Mouse (Mus musculus): ENCODE measurements around the gene Chpf. TPM values are rescaled to one million over a fixed set of nuclear protein-coding genes. Genes with fewer than 3 reads are reported as not detected.

Chpf gene
- total and polyA plus RNA-seq, 3 experiments, result 23.2 to 37.8 (median 25.0) TPM

DNA sequence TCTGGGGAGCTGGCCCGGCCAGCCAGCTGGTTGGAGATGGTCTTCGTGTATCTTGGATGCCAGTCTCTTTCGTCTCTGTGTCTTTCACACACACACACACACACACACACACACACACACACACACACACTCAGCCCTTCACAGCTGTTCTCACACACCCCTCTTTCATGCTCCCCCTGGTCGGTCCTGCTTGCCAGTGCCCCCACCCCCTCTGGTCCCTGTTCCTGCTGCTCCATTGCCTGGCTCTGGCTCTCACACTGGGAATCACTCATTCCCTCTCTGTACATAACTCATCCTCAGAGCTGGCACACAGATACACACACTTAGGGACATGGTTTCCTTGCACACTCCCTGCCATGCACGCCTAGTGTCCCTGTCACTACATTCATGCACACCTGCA, 27.2 kb downstream of the Chpf start:
- H3K27me3 ChIP-seq (ENCODE audit: control insufficient read depth, insufficient read depth, low read length), result peaks cover 21% of the 10 kb centered on the region
- no peak for DNase-seq
- no peaks in the 10 kb centered on the region for H3K36me3 ChIP-seq (ENCODE audit: control insufficient read depth, insufficient read depth, low read length)
- no peak overlapping the region for H3K9ac ChIP-seq (ENCODE audit: low read depth, low read length)
- H3K4me3 ChIP-seq, result no peak overlapping the region
- H3K27ac ChIP-seq, result no peak overlapping the region
- no peaks in the 10 kb centered on the region for H3K79me2 ChIP-seq (replicated peaks; ENCODE audit: control insufficient read depth, insufficient read depth, low read length)
- H3K4me1 ChIP-seq (ENCODE audit: control insufficient read depth, insufficient read depth, low read length), result no peaks in the 10 kb centered on the region
- TF ChIP-seq CTCF (IDR thresholded peaks at IDR 0.05), result no peak
- intact Hi-C loops (cut with DNase I), result no loop called here
- WGBS, result 80% methylated on average over 5 of the region's 5 CpGs

DNA sequence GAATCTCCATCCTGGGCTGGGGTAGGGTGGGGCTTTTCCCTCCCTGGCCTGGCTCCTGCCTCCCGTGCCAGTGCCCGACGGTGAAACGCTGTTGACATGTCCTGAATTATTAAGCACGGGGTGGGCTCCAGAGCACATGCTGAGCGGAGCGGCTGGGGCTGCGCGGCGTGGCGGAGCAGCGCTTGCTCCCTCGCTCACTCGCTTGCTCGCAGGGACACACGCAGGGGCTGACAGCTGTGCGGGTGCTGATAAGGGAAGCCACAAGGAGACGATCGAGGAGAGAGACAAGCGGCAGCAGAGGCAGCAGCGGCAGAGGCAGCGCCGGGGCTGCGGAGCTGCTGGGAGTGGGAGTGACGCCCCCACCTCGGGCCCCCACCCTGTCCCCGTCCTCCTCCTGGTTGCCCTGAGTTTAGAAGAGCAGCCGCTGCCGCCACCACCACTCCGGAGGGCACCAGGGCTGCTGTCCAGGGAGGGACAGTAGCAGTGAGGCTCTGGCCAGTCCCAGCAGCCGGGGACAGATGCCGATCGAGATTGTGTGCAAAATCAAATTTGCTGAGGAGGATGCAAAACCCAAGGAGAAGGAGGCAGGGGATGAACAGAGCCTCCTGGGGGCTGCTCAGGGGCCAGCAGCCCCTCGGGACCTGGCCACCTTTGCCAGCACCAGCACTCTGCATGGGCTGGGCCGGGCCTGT, 28.6 kb downstream of the Chpf start, which contains the start of gene Asic4:
Gene Asic4 (plus strand): TSS at position 123 of the 692 bp plus-strand sequence.
- intact Hi-C loops (cut with DNase I), result no loop called here
- no peak for TF ChIP-seq CTCF (IDR thresholded peaks at IDR 0.05)
- no peak for TF ChIP-seq EP300 (IDR thresholded peaks at IDR 0.05; ENCODE audit: insufficient read depth, low read depth, low read length)
- TF ChIP-seq POLR2A (IDR thresholded peaks at IDR 0.05; ENCODE audit: insufficient read depth, low read depth, low read length), result no peak
- H3K4me3 ChIP-seq, result no peak within 1 kb of the TSS
- no peaks in the 10 kb centered on the region for H3K36me3 ChIP-seq (ENCODE audit: control insufficient read depth, insufficient read depth, low read length)
- DNase-seq, result no peak
- no peaks in the 10 kb centered on the region for H3K4me1 ChIP-seq (ENCODE audit: control insufficient read depth, insufficient read depth, low read length)
- H3K27me3 ChIP-seq (ENCODE audit: control insufficient read depth, insufficient read depth, low read length), result peaks cover 21% of the 10 kb centered on the region
- no peak within 1 kb of the TSS for H3K9ac ChIP-seq (ENCODE audit: low read depth, low read length)
- H3K27ac ChIP-seq, result no peak within 1 kb of the TSS
- H3K79me2 ChIP-seq (replicated peaks; ENCODE audit: control insufficient read depth, insufficient read depth, low read length), result no peaks in the 10 kb centered on the region
- 2% methylated on average over 35 of the region's 35 CpGs for WGBS

DNA sequence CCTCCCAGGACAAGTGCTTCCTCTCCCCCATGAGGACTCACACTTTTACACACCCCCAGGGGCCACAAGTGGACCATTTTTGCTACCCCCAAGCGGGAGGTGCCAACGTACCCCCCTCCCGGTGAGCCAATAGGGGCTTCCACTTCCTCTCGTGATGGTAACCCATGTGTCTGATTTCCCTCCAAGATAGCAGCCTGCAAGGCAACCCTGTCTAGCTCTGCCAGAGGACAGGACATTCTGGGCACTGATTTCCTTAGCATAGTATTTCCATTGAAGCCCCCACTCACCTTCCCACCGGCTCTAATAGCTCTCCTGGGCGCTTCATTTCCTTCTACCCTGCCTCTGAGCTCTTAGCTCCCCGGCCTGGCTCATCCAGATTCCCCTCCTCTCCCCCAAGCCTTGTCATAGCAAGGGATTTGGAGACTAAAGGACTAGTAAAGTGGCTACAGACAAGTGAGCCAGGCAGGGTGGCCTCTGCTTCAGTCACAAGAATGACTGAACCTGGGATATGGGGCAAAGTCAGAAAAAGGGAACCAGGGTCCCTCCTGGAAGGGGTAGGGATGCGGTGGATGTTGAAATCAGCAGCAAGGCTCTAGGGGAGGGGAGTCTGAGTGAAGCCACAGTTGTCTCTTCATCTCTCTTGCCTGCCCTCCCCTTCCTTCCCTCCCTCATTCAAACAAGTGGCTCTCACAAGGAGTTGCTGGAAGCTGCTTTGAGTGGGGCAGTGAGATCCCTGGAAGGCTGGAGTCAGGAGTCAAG, 29.6 kb downstream of the Chpf start:
- Histone ChIP-seq H3K27ac (no peak overlapping the region), H3K36me3 (ENCODE audit: control insufficient read depth, insufficient read depth, low read length) (no peaks in the 10 kb centered on the region), H3K4me1 (ENCODE audit: control insufficient read depth, insufficient read depth, low read length) (no peaks in the 10 kb centered on the region), H3K79me2 (replicated peaks; ENCODE audit: control insufficient read depth, insufficient read depth, low read length) (no peaks in the 10 kb centered on the region), H3K9ac (ENCODE audit: low read depth, low read length) (no peak overlapping the region), H3K4me3 (no peak overlapping the region), H3K27me3 (ENCODE audit: control insufficient read depth, insufficient read depth, low read length) (peaks cover 20% of the 10 kb centered on the region)
- TF ChIP-seq CTCF (IDR thresholded peaks at IDR 0.05) (no peak), EP300 (IDR thresholded peaks at IDR 0.05; ENCODE audit: insufficient read depth, low read depth, low read length) (no peak), POLR2A (IDR thresholded peaks at IDR 0.05; ENCODE audit: insufficient read depth, low read depth, low read length) (no peak)
- no peak for DNase-seq
- 18% methylated on average over 8 of the region's 8 CpGs for WGBS
- intact Hi-C loops (cut with DNase I), result no loop called here

DNA sequence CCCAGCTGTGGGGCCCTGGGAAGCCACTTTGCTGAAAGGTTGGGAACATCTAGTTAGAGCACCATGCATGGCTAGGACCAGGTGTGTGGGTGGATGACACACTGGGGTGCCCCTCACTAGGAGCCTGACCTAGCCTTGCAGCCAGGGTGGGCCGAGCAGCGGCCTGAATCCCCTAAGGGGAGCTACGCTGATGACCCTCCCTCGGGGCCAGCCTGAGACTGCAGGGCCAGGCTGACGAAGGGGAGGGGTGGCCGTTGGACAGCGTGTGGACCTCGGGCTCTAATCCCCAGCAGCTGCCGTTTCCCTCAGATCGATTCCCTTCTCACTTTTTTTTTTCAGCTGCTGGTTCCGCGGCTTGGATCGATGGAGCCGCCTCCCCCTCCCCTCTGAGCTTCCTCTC, 30.2 kb downstream of the Chpf start:
- no peaks in the 10 kb centered on the region for H3K36me3 ChIP-seq (ENCODE audit: control insufficient read depth, insufficient read depth, low read length)
- no peak overlapping the region for H3K9ac ChIP-seq (ENCODE audit: low read depth, low read length)
- TF ChIP-seq CTCF (IDR thresholded peaks at IDR 0.05) (no peak), EP300 (IDR thresholded peaks at IDR 0.05; ENCODE audit: insufficient read depth, low read depth, low read length) (no peak), POLR2A (IDR thresholded peaks at IDR 0.05; ENCODE audit: insufficient read depth, low read depth, low read length) (no peak)
- no peak overlapping the region for H3K27ac ChIP-seq
- no peaks in the 10 kb centered on the region for H3K79me2 ChIP-seq (replicated peaks; ENCODE audit: control insufficient read depth, insufficient read depth, low read length)
- peaks cover 20% of the 10 kb centered on the region for H3K27me3 ChIP-seq (ENCODE audit: control insufficient read depth, insufficient read depth, low read length)
- no peak overlapping the region for H3K4me3 ChIP-seq
- no peak for DNase-seq
- intact Hi-C loops (cut with DNase I), result no loop called here
- WGBS, result 8% methylated on average over 14 of the region's 14 CpGs
- H3K4me1 ChIP-seq (ENCODE audit: control insufficient read depth, insufficient read depth, low read length), result no peaks in the 10 kb centered on the region

DNA sequence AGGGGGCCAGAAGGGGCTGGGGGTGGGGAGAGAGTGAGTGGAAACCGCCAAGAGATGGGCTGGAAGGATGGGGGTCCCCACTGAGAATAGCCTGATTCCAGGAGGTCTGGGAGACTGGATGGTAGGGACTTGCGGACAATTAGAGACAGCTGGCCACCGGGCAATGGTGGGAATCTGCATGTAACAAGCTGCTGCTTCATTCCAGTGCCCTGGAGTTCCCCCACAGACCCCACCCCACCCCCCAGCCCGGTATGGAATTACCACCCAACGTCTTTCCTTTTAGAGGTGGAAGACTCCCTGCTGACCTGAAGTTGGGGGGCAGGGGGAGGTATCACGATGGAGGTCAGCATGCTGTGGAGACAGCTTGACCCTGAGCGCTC, 31.1 kb downstream of the Chpf start:
- H3K9ac ChIP-seq (ENCODE audit: low read depth, low read length), result no peak overlapping the region
- 5% methylated on average over 7 of the region's 7 CpGs for WGBS

More for the DNA sequence above, 31.1 kb downstream of the Chpf start:
- intact Hi-C loops (cut with DNase I), result no loop called here
- no peak for DNase-seq
- no peaks in the 10 kb centered on the region for H3K4me1 ChIP-seq (ENCODE audit: control insufficient read depth, insufficient read depth, low read length)
- no peaks in the 10 kb centered on the region for H3K79me2 ChIP-seq (replicated peaks; ENCODE audit: control insufficient read depth, insufficient read depth, low read length)
- TF ChIP-seq CTCF (IDR thresholded peaks at IDR 0.05) (no peak), EP300 (IDR thresholded peaks at IDR 0.05; ENCODE audit: insufficient read depth, low read depth, low read length) (no peak), POLR2A (IDR thresholded peaks at IDR 0.05; ENCODE audit: insufficient read depth, low read depth, low read length) (no peak)
- H3K36me3 ChIP-seq (ENCODE audit: control insufficient read depth, insufficient read depth, low read length), result no peaks in the 10 kb centered on the region
- H3K27me3 ChIP-seq (ENCODE audit: control insufficient read depth, insufficient read depth, low read length), result peaks cover 20% of the 10 kb centered on the region
- H3K4me3 ChIP-seq, result no peak overlapping the region
- H3K27ac ChIP-seq, result no peak overlapping the region
